Mouse (Mus musculus): ENCODE measurements at regions not wholly inside any gene's neighbourhood (a gene's known extent, or its start where the extent isn't known, plus 50 kb on each side); places are given as distances from the start of the nearest gene placed in this dataset.
"Not testable (repeated sequence)": the region's sequence is repeated elsewhere in the genome, so short reads cannot be mapped to it uniquely, and the experiment has no call there.

DNA sequence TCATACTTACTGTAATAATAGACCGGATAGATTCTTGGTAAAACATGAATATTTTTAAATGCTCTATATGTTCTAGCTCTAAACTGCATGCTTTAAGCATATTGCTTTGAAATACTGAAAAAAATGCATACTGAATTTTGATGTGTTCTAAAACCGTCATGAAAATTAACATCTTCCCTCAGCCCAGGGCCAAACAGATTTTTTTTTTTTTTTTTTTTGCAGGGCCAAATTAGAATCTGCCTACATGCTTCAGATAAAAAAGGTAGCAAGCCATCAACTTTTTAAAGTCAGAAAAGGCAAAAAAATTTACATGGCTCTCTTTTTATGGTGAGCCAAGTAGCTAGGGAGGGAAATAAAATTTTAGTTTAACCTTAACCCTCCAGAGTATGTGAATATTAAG lies 692.7 kb upstream of the Nr2f1 start:
- Histone ChIP-seq H3K27me3 (replicated peaks) (no peaks in the 10 kb centered on the region), H3K4me2 (no peak overlapping the region), H3K9me3 (replicated peaks) (no peaks in the 10 kb centered on the region), H3K4me3 (replicated peaks) (no peak overlapping the region), H3K36me3 (no peaks in the 10 kb centered on the region), H3K27ac (replicated peaks) (no peak overlapping the region), H3K4me1 (no peaks in the 10 kb centered on the region), H3K9ac (replicated peaks) (no peak overlapping the region)
- 91% methylated on average over 2 of the region's 2 CpGs for WGBS
- ATAC-seq (ENCODE audit: low FRiP score), result no peak

DNA sequence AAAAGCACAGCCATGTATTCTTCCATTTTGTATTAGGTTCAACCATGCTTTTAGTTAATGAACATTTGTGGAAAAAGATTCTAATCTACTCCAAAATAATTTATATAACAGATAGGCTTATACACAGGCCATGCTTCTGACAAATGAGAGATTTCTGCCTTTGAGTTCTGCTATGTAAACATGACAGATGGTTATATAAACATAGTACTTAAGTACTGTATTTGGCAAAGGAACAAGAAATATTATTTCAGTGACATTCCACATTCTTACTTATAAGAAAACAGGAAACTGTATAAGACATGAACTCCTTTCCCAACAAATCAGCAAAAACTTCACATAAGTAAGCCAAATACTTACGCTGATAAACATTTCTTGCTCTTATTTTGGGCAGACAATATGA lies 683.5 kb upstream of the Nr2f1 start:
- no peaks in the 10 kb centered on the region for H3K9me3 ChIP-seq (replicated peaks)
- H3K27ac ChIP-seq (replicated peaks), result no peak overlapping the region
- no peak overlapping the region for H3K9ac ChIP-seq (replicated peaks)
- WGBS, result 96% methylated on average over 1 of the region's 1 CpGs
- H3K4me1 ChIP-seq, result no peaks in the 10 kb centered on the region
- no peak overlapping the region for H3K4me3 ChIP-seq (replicated peaks)
- no peaks in the 10 kb centered on the region for H3K36me3 ChIP-seq
- ATAC-seq (ENCODE audit: low FRiP score), result no peak
- H3K27me3 ChIP-seq (replicated peaks), result no peaks in the 10 kb centered on the region
- no peak overlapping the region for H3K4me2 ChIP-seq

DNA sequence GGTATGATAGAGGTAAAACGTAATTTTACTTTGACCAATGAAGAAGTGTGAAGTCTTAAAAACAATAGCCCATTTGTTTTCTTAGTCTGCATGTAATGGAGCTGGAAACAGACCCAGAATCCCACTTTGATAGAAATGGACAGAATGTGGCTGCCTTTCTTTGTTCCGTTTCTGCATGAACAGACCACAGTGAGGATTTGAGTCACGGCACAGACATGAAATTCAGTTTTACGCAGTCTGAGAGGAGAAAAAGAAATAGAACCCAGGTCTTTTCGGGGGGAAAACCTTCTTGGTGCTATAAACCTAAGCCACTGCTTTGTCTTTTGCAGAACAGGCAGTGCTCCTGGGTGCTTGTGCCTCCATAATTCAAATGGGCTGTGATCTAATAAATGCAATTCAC lies 673.0 kb upstream of the Nr2f1 start:
- H3K4me2 ChIP-seq, result peak overlapping the region; percentile 38
- H3K27ac ChIP-seq (replicated peaks), result no peak overlapping the region
- no peak overlapping the region for H3K4me3 ChIP-seq (replicated peaks)
- H3K9ac ChIP-seq (replicated peaks), result 0 out of 2 replicates have a peak overlapping the region, but pooled peaks have one; percentile 26
- H3K27me3 ChIP-seq (replicated peaks), result no peaks in the 10 kb centered on the region
- H3K9me3 ChIP-seq (replicated peaks), result no peaks in the 10 kb centered on the region
- 0 out of 2 replicates have a peak, but pooled peaks have one; percentile 35 for ATAC-seq (ENCODE audit: low FRiP score)
- WGBS, result 10% methylated on average over 5 of the region's 5 CpGs
- H3K4me1 ChIP-seq, result peaks cover 9% of the 10 kb centered on the region
- H3K36me3 ChIP-seq, result no peaks in the 10 kb centered on the region

DNA sequence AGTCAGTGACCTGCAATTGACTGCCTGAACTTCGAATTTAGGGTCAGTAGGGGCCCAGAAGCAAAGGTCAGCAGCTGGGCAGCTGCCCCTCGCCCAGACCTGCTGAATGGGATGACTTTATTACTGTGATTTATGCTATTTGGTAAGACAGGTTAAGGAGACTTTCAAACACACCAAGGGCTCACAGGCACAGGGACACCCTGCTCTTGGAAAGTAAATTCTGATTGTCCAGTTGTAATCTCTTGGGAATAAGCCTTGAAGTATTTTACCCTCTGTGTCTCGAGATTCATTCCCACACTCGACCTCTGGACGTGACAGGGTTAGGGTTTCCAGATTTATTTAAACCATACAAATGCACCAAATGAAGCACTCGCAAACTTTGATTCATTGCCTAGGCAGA lies 672.4 kb upstream of the Nr2f1 start:
- Histone ChIP-seq H3K9ac (replicated peaks) (no peak overlapping the region), H3K36me3 (no peaks in the 10 kb centered on the region), H3K27ac (replicated peaks) (no peak overlapping the region), H3K4me2 (peak overlapping the region; percentile 38; the same call in 1 of the 2 replicates), H3K9me3 (replicated peaks) (no peaks in the 10 kb centered on the region), H3K4me3 (replicated peaks) (no peak overlapping the region), H3K4me1 (peaks cover 9% of the 10 kb centered on the region), H3K27me3 (replicated peaks) (no peaks in the 10 kb centered on the region)
- ATAC-seq (ENCODE audit: low FRiP score), result no peak
- WGBS, result 9% methylated on average over 6 of the region's 6 CpGs

DNA sequence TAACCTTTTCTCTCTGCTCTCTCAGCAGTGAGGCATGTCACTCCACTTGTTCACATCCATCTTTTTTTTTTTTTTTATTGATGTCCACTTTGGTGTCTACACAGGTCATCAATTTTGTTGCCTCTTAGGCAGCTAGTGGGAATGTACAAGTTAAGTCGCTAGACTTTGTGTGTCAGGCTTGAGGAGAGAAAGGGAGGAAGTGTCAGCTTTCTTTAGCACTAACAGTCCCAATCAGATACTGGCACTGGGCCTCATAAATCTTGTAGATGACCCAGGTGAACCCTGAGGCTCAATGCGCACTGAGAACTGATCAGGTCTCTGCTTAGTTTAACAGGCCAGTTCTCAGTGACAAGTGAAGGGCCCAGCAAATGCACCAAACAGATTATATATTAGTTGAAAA lies 671.7 kb upstream of the Nr2f1 start:
- H3K27ac ChIP-seq (replicated peaks), result no peak overlapping the region
- H3K4me3 ChIP-seq (replicated peaks), result no peak overlapping the region
- H3K9ac ChIP-seq (replicated peaks), result no peak overlapping the region
- H3K27me3 ChIP-seq (replicated peaks), result no peaks in the 10 kb centered on the region
- H3K9me3 ChIP-seq (replicated peaks), result no peaks in the 10 kb centered on the region
- no peaks in the 10 kb centered on the region for H3K36me3 ChIP-seq
- no peak for ATAC-seq (ENCODE audit: low FRiP score)
- H3K4me2 ChIP-seq, result no peak overlapping the region
- 15% methylated on average over 2 of the region's 2 CpGs for WGBS
- peaks cover 9% of the 10 kb centered on the region for H3K4me1 ChIP-seq

DNA sequence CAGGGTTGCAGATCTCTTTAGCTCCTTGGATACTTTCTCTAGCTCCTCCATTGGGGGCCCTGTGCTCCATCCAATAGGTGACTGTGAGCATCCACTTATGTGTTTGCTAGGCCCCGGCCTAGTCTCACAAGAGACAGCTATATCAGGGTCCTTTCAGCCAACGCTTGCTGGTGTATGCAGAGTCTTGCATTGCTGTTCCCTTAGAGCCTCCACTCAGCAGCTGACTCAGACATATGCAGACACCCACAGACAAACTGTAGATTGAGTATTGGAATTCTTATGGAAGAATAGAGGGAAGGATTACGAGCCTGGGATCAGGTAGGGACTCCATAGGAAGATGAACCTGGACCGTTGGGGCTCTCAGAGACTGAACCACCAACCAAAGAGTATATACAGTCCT lies 624.8 kb upstream of the Nr2f1 start:
- not testable (repeated sequence) for H3K4me1 ChIP-seq; H3K27ac ChIP-seq (replicated peaks); H3K9ac ChIP-seq (replicated peaks); H3K36me3 ChIP-seq; H3K4me2 ChIP-seq; H3K9me3 ChIP-seq (replicated peaks); H3K4me3 ChIP-seq (replicated peaks); H3K27me3 ChIP-seq (replicated peaks); ATAC-seq (ENCODE audit: low FRiP score)
- WGBS, result 94% methylated on average over 4 of the region's 4 CpGs

DNA sequence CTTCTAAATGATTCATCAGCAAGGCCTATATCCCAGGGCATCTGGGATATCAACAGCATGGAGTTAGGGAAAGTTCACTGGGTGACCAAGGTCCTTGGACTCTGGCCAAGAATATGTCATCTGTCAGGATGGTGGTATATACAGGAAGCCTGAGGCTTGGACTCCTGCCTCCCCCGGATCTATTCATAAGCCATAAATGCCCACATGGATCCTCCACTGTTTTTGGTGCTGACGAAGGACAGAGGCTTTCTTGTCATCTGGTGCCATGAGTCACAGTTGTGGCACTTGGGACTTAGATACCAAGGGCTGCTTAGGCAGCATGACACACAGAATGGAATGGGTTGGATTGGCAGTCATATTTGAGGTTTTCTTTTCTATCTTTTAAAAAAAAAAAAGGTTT lies 610.1 kb upstream of the Nr2f1 start:
- Histone ChIP-seq H3K9me3 (replicated peaks) (no peaks in the 10 kb centered on the region), H3K27me3 (replicated peaks) (no peaks in the 10 kb centered on the region), H3K36me3 (no peaks in the 10 kb centered on the region), H3K4me2 (no peak overlapping the region), H3K9ac (replicated peaks) (no peak overlapping the region), H3K27ac (replicated peaks) (no peak overlapping the region), H3K4me1 (no peaks in the 10 kb centered on the region), H3K4me3 (replicated peaks) (no peak overlapping the region)
- WGBS, result 46% methylated on average over 2 of the region's 2 CpGs
- ATAC-seq (ENCODE audit: low FRiP score), result no peak

DNA sequence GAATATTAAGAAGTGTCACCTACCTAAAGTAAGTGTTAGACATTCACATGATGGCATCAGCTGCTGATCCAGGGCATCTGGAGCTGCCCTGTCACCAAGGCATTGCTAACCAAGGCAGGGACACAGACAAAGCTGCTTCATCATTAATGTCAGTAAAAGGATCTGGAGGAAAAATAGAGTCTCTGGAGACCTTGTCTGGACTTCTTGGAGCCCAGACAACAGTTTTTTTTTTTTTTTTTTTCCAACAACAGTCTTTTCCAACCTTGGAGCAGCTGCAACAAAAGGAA lies 603.2 kb upstream of the Nr2f1 start:
- Histone ChIP-seq H3K9ac (replicated peaks) (no peak overlapping the region), H3K4me3 (replicated peaks) (no peak overlapping the region), H3K4me2 (no peak overlapping the region), H3K36me3 (no peaks in the 10 kb centered on the region), H3K27ac (replicated peaks) (no peak overlapping the region), H3K27me3 (replicated peaks) (no peaks in the 10 kb centered on the region), H3K4me1 (no peaks in the 10 kb centered on the region), H3K9me3 (replicated peaks) (no peaks in the 10 kb centered on the region)
- no peak for ATAC-seq (ENCODE audit: low FRiP score)

DNA sequence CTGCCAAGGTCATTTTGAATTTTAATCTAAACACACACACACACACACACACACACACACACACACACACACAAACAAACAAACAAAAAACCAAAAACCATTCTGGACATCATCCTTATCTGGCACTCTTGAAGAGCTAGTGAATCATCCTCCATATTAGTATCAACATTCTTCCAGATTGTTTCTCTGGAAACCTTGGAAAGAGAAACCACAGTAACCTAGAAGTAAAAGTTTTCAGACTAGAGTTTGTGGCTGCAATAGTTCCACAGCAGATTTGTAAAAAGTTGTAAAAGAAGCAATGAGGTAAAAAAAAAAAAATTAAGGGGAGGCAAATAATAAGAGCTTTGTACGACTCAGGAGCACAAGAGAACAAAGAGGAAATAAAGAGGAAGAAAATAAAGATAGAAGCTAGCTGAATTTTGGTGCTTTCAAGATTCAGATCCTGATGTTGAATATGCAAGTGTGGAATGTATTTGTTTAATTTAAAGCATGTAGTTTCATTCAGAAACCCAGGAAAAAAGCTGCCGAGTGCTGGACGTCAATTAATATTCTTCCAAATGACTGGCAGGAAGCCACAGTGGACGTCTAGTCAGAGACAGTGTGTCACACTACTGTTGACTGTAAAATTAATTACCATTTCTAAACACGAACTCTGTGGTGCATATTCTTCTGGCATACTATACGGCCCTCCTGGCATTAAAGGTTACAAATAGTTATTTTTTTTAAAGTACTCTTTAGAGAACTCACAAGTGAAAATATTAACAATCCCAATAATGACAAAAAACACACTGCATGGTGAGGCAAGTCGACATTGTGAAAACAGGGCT lies 602.7 kb upstream of the Nr2f1 start:
- no peak overlapping the region for H3K27ac ChIP-seq (replicated peaks)
- no peak overlapping the region for H3K4me2 ChIP-seq
- H3K9ac ChIP-seq (replicated peaks), result no peak overlapping the region
- no peak for ATAC-seq (ENCODE audit: low FRiP score)
- H3K4me3 ChIP-seq (replicated peaks), result no peak overlapping the region
- H3K27me3 ChIP-seq (replicated peaks), result no peaks in the 10 kb centered on the region
- H3K36me3 ChIP-seq, result no peaks in the 10 kb centered on the region
- H3K4me1 ChIP-seq, result no peaks in the 10 kb centered on the region
- H3K9me3 ChIP-seq (replicated peaks), result no peaks in the 10 kb centered on the region
- 40% methylated on average over 7 of the region's 7 CpGs for WGBS

DNA sequence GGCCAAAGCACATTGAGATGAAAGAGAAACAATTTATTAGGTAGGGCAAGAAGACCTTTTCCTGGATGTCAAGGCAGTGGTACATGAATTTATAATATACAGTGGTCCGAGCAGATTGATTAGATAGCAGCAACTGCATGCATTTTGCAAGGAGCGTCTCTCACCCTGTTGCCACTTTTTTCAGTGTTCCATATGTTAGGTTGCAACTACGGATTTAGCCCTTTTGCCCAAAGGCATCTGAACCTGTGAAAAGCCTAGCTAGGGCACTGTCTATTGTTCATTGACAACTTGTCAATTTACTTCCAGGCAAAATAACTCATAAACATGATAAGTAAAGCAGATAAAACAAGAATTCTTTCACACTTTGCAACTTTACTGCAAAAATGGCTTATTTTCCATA lies 600.1 kb upstream of the Nr2f1 start:
- Histone ChIP-seq H3K9ac (replicated peaks) (no peak overlapping the region), H3K27me3 (replicated peaks) (no peaks in the 10 kb centered on the region), H3K9me3 (replicated peaks) (no peaks in the 10 kb centered on the region), H3K4me2 (no peak overlapping the region), H3K27ac (replicated peaks) (no peak overlapping the region), H3K4me3 (replicated peaks) (no peak overlapping the region), H3K4me1 (no peaks in the 10 kb centered on the region), H3K36me3 (no peaks in the 10 kb centered on the region)
- WGBS, result 90% methylated on average over 3 of the region's 3 CpGs
- no peak for ATAC-seq (ENCODE audit: low FRiP score)

DNA sequence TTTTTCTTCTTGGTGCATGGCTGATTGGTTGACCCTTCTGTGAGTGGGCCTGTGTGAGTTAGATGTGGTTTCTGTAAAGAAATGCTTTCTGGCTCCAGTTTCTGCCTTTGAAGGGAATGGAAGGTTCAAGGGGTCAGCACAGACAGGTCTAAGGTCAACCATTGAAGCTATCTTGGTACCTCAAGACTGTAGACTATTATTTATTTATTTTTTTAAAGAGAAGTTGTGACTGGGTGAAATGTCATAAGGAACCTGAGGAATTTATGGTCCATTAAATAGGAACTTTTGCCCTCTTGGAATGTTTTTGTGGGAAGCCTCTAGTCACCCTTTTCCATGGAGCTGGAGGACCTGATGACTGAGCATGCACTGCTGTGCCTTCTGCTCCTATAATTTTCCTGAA lies 595.7 kb upstream of the Nr2f1 start:
- no peak for ATAC-seq (ENCODE audit: low FRiP score)
- Histone ChIP-seq H3K4me3 (replicated peaks) (no peak overlapping the region), H3K27me3 (replicated peaks) (no peaks in the 10 kb centered on the region), H3K36me3 (no peaks in the 10 kb centered on the region), H3K4me2 (no peak overlapping the region), H3K9me3 (replicated peaks) (no peaks in the 10 kb centered on the region), H3K9ac (replicated peaks) (no peak overlapping the region), H3K4me1 (no peaks in the 10 kb centered on the region), H3K27ac (replicated peaks) (no peak overlapping the region)

DNA sequence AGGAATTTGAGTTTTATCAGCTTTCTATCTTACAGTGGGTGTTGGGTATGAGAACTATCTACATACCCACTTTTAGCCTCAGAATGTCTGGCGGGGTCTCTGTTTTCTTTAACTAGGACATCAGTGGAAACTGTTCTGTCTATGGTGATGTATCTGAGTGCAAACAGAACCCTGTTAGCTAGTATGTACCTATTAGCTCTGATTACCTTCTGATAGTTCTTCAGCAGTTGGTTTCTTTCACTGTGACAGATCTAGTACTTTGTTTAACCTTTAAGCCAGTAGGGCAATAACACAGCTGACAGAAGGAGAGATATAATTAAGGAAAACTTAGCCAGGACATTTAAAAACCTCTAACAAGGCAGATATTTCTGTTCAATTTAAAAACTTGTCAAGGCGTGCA lies 584.7 kb upstream of the Nr2f1 start:
- Histone ChIP-seq H3K9ac (replicated peaks) (no peak overlapping the region), H3K4me3 (replicated peaks) (no peak overlapping the region), H3K36me3 (no peaks in the 10 kb centered on the region), H3K9me3 (replicated peaks) (no peaks in the 10 kb centered on the region), H3K4me2 (no peak overlapping the region), H3K27ac (replicated peaks) (no peak overlapping the region), H3K4me1 (no peaks in the 10 kb centered on the region), H3K27me3 (replicated peaks) (no peaks in the 10 kb centered on the region)
- WGBS, result 88% methylated on average over 2 of the region's 2 CpGs
- no peak for ATAC-seq (ENCODE audit: low FRiP score)

All from neural tube, embryonic 15.5 days (tissue).